Mouse (Mus musculus) forebrain, embryonic 10.5 days (tissue): ENCODE data around the gene Casp1. TPM values are rescaled to one million over a fixed set of nuclear protein-coding genes. Genes with fewer than 3 reads are reported as not detected.

ENCODE experiments used
- DNase-seq: peaks from one replicate; pipeline ENCODE4 v3.0.0-alpha.2; 2017; ENCODE audit warnings: low spot score; ENCODE audit errors: extremely low spot score
- H3K27ac ChIP-seq: fragments of 300-500 bp; sonication (generic); 2 replicates; pipeline ENCODE4 v1.5.1; 2016; ENCODE audit warnings: mild to moderate bottlenecking
- H3K27me3 ChIP-seq: fragments of 300-500 bp; sonication (generic); 2 replicates; pipeline ENCODE4 v1.6.1; 2016; ENCODE audit warnings: mild to moderate bottlenecking; ENCODE audit not compliant: poor library complexity, severe bottlenecking
- H3K36me3 ChIP-seq: fragments of 300-500 bp; sonication (generic); replicated peaks from 2 replicates; pipeline ENCODE4 v1.6.1; 2016; ENCODE audit warnings: mild to moderate bottlenecking, moderate library complexity
- H3K4me1 ChIP-seq: fragments of 300-500 bp; sonication (generic); 2 replicates; pipeline ENCODE4 v1.6.1; 2016
- H3K4me3 ChIP-seq: fragments of 300-500 bp; sonication (generic); 2 replicates; pipeline ENCODE4 v1.5.1; 2016; ENCODE audit warnings: mild to moderate bottlenecking, moderate library complexity
- H3K9me3 ChIP-seq: fragments of 300-500 bp; sonication (generic); 2 replicates; pipeline ENCODE4 v1.6.1; 2016; ENCODE audit warnings: mild to moderate bottlenecking, moderate library complexity
- WGBS: fragments of 180-500 bp; shearing (Covaris S2); methylation state at CpG from one replicate; pipeline ENCODE4 v1.1.7; 2016; 5-methylcytosine and 5-hydroxymethylcytosine counted together
- polyA plus RNA-seq: library from polyadenylated mRNA; unstranded; fragments of >200 nt; fragmentation: Nextera tagmentation; extraction: Ambion mirVana; gene quantifications from 2 replicates; pipeline ENCODE4 v1.2.1, GENCODE M21; 2016

Casp1 gene
- polyA plus RNA-seq, 1 experiment from 2014 or later, result 0.25 TPM

DNA sequence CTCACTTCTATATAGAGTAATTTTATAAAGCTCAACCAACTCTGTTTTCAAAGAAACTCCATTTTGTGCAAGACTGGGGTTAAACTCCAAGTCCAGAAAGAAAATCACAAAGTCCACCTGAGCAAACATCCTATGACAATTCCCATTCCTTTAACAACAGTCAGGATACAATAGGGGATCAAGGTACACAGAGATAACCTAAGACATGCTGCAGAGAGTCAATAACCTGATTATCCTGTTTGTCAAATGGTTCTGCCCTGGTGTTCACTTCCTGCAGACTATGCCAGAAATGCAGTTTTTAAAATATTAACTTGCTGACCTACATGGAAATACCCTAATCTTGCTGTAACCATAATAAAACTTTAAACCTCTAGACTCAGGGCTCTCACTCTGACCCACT is 34.1 kb downstream of the Casp1 start:
- H3K27ac ChIP-seq, result no peak overlapping the region
- H3K36me3 ChIP-seq, result no peaks in the 10 kb centered on the region
- H3K4me1 ChIP-seq, result no peaks in the 10 kb centered on the region
- no peak overlapping the region for H3K4me3 ChIP-seq
- no peaks in the 10 kb centered on the region for H3K9me3 ChIP-seq
- no peak for DNase-seq
- H3K27me3 ChIP-seq, result no peaks in the 10 kb centered on the region

DNA sequence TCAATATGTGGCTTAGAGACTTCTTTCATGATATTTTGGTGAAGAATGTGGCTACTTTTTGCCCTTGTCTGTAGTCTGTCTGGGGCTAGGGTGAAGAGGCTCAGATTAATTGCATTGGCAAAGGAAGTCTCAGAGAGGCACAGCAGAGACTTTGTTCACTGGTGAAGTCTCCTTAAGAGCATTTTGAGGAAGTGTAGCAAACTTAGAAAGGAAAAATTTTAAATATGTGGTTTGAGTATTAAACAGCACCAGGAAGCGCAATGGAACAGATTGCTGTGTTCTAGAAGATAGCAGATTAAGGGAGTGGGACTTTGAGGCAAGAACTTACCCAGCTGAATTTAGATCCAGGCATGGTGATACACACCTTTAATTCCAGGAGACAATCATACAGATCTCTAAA is 35.1 kb downstream of the Casp1 start:
- 94% methylated on average over 1 of the region's 1 CpGs for WGBS
- Histone ChIP-seq H3K4me1 (no peaks in the 10 kb centered on the region), H3K27me3 (no peaks in the 10 kb centered on the region), H3K4me3 (no peak overlapping the region), H3K36me3 (no peaks in the 10 kb centered on the region), H3K9me3 (no peaks in the 10 kb centered on the region), H3K27ac (no peak overlapping the region)
- no peak for DNase-seq

DNA sequence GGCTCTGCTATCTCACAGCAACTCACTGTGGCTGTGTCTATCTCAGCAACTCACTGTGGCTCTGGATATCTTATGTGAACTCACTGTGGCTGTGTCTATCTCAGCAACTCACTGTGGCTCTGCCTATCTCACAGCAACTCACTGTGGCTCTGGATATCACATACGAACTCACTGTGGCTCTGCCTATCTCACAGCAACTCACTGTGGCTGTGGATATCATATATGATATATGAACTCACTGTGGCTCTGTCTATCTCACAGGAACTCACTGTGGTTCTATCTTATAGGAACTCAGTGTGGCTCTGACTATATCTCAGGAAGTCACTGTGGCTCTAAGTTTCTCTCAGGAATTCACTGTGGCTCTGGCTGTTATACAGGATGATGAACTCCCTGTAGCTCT is 44.8 kb downstream of the Casp1 start:
- H3K27me3 ChIP-seq, result no peaks in the 10 kb centered on the region
- DNase-seq, result no peak
- WGBS, result 75% methylated on average over 1 of the region's 1 CpGs
- no peaks in the 10 kb centered on the region for H3K4me1 ChIP-seq
- no peaks in the 10 kb centered on the region for H3K9me3 ChIP-seq
- no peak overlapping the region for H3K4me3 ChIP-seq
- no peak overlapping the region for H3K27ac ChIP-seq
- H3K36me3 ChIP-seq, result no peaks in the 10 kb centered on the region

DNA sequence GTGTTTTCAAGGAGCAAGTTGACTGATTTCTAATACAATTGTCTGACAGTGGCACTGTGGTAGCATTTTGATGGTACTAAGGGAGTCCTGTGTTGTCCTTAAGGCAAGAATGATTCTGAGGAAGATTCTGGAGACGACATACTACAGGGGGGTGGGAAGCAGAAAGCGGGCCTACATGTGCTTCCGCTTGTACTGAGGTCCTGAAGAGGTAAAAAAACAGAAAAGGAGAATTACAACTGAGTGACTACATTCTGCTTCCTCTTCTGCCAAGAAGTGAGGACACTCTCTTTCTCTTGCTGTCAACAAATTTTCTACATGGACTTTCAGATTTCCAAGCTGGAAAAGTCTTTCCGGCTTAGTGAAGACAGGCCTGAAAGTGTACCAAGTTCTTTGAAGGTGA is 45.8 kb downstream of the Casp1 start:
- Histone ChIP-seq H3K4me1 (no peaks in the 10 kb centered on the region), H3K9me3 (no peaks in the 10 kb centered on the region), H3K36me3 (no peaks in the 10 kb centered on the region), H3K4me3 (no peak overlapping the region), H3K27me3 (no peaks in the 10 kb centered on the region), H3K27ac (no peak overlapping the region)
- 90% methylated on average over 4 of the region's 4 CpGs for WGBS
- no peak for DNase-seq

GRCm38 (mm10) chr9:5345291-5345898 is 47.1 kb downstream of the Casp1 start, which contains the start of gene Casp12:
Gene Casp12, plus strand, starts transcription at chr9:5345430.
- Histone ChIP-seq H3K27ac (no peak within 1 kb of the TSS), H3K27me3 (no peaks in the 10 kb centered on the region), H3K36me3 (no peaks in the 10 kb centered on the region), H3K4me3 (no peak within 1 kb of the TSS), H3K9me3 (no peaks in the 10 kb centered on the region), H3K4me1 (no peaks in the 10 kb centered on the region)
- 84% methylated on average over 4 of the region's 4 CpGs for WGBS
- DNase-seq, result no peak

DNA sequence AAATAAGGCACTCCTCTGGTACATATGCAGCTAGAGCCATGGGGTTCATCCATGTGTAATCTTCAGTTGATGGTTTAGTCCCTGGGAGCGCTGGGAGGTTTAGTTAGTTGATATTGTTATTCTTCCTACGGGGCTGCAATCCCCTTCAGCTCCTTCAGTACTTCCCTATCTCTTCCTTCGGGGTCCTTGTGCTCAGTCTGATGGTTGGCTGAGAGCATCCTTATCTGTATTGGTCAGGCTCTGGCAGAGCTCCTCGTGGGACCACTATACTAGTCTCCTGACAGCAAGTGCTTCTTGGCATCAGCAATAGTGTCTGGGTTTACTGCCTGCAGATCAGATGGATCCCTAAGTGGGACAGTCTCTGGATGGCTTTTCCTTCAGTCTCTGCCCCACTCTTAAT is 49.1 kb downstream of the Casp1 start:
- H3K27ac ChIP-seq, result no peak overlapping the region
- H3K4me1 ChIP-seq, result no peaks in the 10 kb centered on the region
- no peaks in the 10 kb centered on the region for H3K36me3 ChIP-seq
- no peaks in the 10 kb centered on the region for H3K27me3 ChIP-seq
- WGBS, result 85% methylated on average over 4 of the region's 4 CpGs
- no peaks in the 10 kb centered on the region for H3K9me3 ChIP-seq
- H3K4me3 ChIP-seq, result no peak overlapping the region
- DNase-seq, result no peak

- DNase-seq, result no peak
- 90% methylated on average over 2 of the region's 2 CpGs for WGBS
Measured at GRCm38 (mm10) chr9:5353673-5354072, 55.4 kb downstream of the Casp1 start.

DNA sequence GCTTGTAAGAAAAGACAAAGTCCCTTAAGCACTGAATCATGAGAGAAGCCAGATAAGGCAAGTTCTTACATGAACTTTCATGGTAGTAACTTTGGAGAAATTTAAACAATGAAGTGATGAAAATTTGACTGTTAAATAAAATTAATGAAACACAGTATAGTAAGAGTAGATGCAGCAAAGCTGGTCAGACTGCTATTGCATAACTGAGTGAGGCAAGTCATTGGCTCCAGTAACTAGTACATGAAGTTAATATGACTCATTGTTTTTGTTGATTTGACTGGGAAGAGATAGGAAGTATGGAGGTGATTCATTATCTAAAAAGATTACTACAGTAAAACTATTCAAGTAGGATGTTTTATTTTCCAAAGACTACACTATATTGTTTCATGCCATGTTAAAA is 58.5 kb downstream of the Casp1 start:
- H3K27ac ChIP-seq, result no peak overlapping the region
- no peaks in the 10 kb centered on the region for H3K4me1 ChIP-seq
- no peaks in the 10 kb centered on the region for H3K36me3 ChIP-seq
- no peaks in the 10 kb centered on the region for H3K27me3 ChIP-seq
- no peak for DNase-seq
- no peak overlapping the region for H3K4me3 ChIP-seq
- no peaks in the 10 kb centered on the region for H3K9me3 ChIP-seq

More at GRCm38 (mm10) chr9:5353673-5354072, 55.4 kb downstream of the Casp1 start:
- Histone ChIP-seq H3K4me3 (no peak overlapping the region), H3K27ac (no peak overlapping the region), H3K36me3 (no peaks in the 10 kb centered on the region), H3K4me1 (no peaks in the 10 kb centered on the region), H3K27me3 (no peaks in the 10 kb centered on the region), H3K9me3 (no peaks in the 10 kb centered on the region)

Other genes with a start within 250 kb of the Casp1 start
- not detected in 2 replicates for gene Casp4, start 10.3 kb downstream of the Casp1 start, polyA plus RNA-seq
- gene Casp12, start 46.9 kb downstream of the Casp1 start, polyA plus RNA-seq, result not detected in 2 replicates